ENCODE assay signal across 14 mouse cellular contexts in genomic region chr7:19752652-19753051, GRCm38 (mm10). TPM values are rescaled to one million over a fixed set of nuclear protein-coding genes. Genes with fewer than 3 reads are reported as not detected.
A peak's percentile ranks its signal among the peaks of the same experiment; 100 is the strongest.
DNase-seq lines count a peak whose midpoint lies in the region; ATAC-seq and TF ChIP-seq lines count a peak whose summit lies in the region.
"Had no signal": no experiment of that assay in that cellular context is flagged by ENCODE, and none has a peak within 500 bp of the region (broad histone marks: within the 10 kb centered on the region; RNA-seq: fewer than 3 reads in every experiment).

No protein-coding gene starts in this region.

- H3K36me3 ChIP-seq in heart, embryonic 15.5 days, result peaks cover under 1% of the 10 kb centered on the region; the same call in 1 of the 2 replicates
- no peaks in the 10 kb centered on the region for H3K36me3 ChIP-seq in midbrain, postnatal 0 days (ENCODE audit: insufficient read depth, low read length)
- no peaks in the 10 kb centered on the region for H3K36me3 ChIP-seq in midbrain, embryonic 13.5 days
- H3K36me3 ChIP-seq: hindbrain, embryonic 15.5 days had no signal

- no peak for TF ChIP-seq POLR2A in embryonic fibroblast, embryonic 13.5 days (IDR thresholded peaks at IDR 0.05; ENCODE audit: low read depth, low read length)

- no peaks in the 10 kb centered on the region for H3K27me3 ChIP-seq in heart, embryonic 15.5 days
- H3K27me3 ChIP-seq in midbrain, postnatal 0 days (ENCODE audit: insufficient read depth, low read length), result no peaks in the 10 kb centered on the region
- no peaks in the 10 kb centered on the region for H3K27me3 ChIP-seq in midbrain, embryonic 13.5 days
- H3K27me3 ChIP-seq: embryonic facial prominence, embryonic 15.5 days; hindbrain, embryonic 15.5 days had no signal

- H3K9ac ChIP-seq in heart, embryonic 15.5 days, result no peak overlapping the region
- H3K9ac ChIP-seq in midbrain, postnatal 0 days (replicated peaks; ENCODE audit: low read length, poor library complexity, severe bottlenecking), result no peak overlapping the region
- H3K9ac ChIP-seq in midbrain, embryonic 13.5 days (replicated peaks), result no peak overlapping the region
- H3K9ac ChIP-seq: embryonic facial prominence, embryonic 15.5 days; hindbrain, embryonic 15.5 days had no signal

- no peaks in the 10 kb centered on the region for H3K9me3 ChIP-seq in heart, embryonic 15.5 days (replicated peaks)
- H3K9me3 ChIP-seq in midbrain, postnatal 0 days (ENCODE audit: low read length), result no peaks in the 10 kb centered on the region
- H3K9me3 ChIP-seq in midbrain, embryonic 13.5 days, result no peaks in the 10 kb centered on the region
- H3K9me3 ChIP-seq: embryonic facial prominence, embryonic 15.5 days; hindbrain, embryonic 15.5 days had no signal

- 71% methylated on average over 8 of the region's 8 CpGs for WGBS in heart, embryonic 15.5 days
- 71% methylated on average over 8 of the region's 8 CpGs for WGBS in midbrain, postnatal 0 days
- 76% methylated on average over 8 of the region's 8 CpGs for WGBS in midbrain, embryonic 13.5 days

- peaks cover 57% of the 10 kb centered on the region for H3K4me1 ChIP-seq in heart, embryonic 15.5 days (replicated peaks)
- H3K4me1 ChIP-seq in midbrain, postnatal 0 days (ENCODE audit: insufficient read depth, low read length), result peaks cover 11% of the 10 kb centered on the region
- peaks cover 21% of the 10 kb centered on the region for H3K4me1 ChIP-seq in midbrain, embryonic 13.5 days (replicated peaks)
- no peaks in the 10 kb centered on the region; the same call in 1 of the 2 replicates for H3K4me1 ChIP-seq in embryonic fibroblast, embryonic 13.5 days (ENCODE audit: control insufficient read depth, insufficient read depth, low read length)

- no peak overlapping the region for H3K4me2 ChIP-seq in heart, embryonic 15.5 days
- no peak overlapping the region for H3K4me2 ChIP-seq in midbrain, postnatal 0 days (ENCODE audit: low read depth, low read length, poor library complexity, severe bottlenecking)
- no peak overlapping the region for H3K4me2 ChIP-seq in midbrain, embryonic 13.5 days (replicated peaks)
- H3K4me2 ChIP-seq: embryonic facial prominence, embryonic 15.5 days; hindbrain, embryonic 15.5 days had no signal

- ATAC-seq in heart, embryonic 15.5 days (replicated peaks; ENCODE audit: insufficient number of reproducible peaks, insufficient read depth, low FRiP score, low read depth), result no peak
- ATAC-seq in midbrain, postnatal 0 days (ENCODE audit: low FRiP score), result no peak
- no peak for ATAC-seq in midbrain, embryonic 13.5 days

- TF ChIP-seq CTCF in midbrain, postnatal 0 days (IDR thresholded peaks at IDR 0.05), result peak; percentile 56
- peak; percentile 29; the same call in 1 of the 2 replicates for TF ChIP-seq CTCF in embryonic fibroblast, embryonic 13.5 days (IDR thresholded peaks at IDR 0.05; ENCODE audit: borderline replicate concordance, insufficient read depth, low read length)

- H3K27ac ChIP-seq in heart, embryonic 15.5 days, result 0 out of 2 replicates have a peak overlapping the region, but pooled peaks have one; percentile 95
- H3K27ac ChIP-seq in midbrain, postnatal 0 days (ENCODE audit: low read depth, low read length), result no peak overlapping the region
- H3K27ac ChIP-seq in midbrain, embryonic 13.5 days, result no peak overlapping the region
- H3K27ac ChIP-seq in embryonic fibroblast, embryonic 13.5 days (ENCODE audit: insufficient read depth, low read length), result no peak overlapping the region
- H3K27ac ChIP-seq: embryonic facial prominence, embryonic 15.5 days; hindbrain, embryonic 15.5 days had no signal

- H3K4me3 ChIP-seq in heart, embryonic 15.5 days, result no peak overlapping the region
- H3K4me3 ChIP-seq in midbrain, postnatal 0 days (ENCODE audit: low read depth, low read length), result no peak overlapping the region
- H3K4me3 ChIP-seq in midbrain, embryonic 13.5 days (replicated peaks), result no peak overlapping the region
- no peak overlapping the region for H3K4me3 ChIP-seq in embryonic fibroblast, embryonic 13.5 days (ENCODE audit: insufficient read depth, low read length)
- H3K4me3 ChIP-seq: embryonic facial prominence, embryonic 15.5 days; hindbrain, embryonic 15.5 days; myocyte had no signal

- no peak for DNase-seq in heart, postnatal 4 days
- no peak for DNase-seq in midbrain, postnatal 0 days (ENCODE audit: low spot score)
- DNase-seq in spleen, adult 18-20 months, result no peak
- DNase-seq in adipocyte (ENCODE audit: low spot score), result no peak
- DNase-seq: cerebellum, adult 11-12 months; left cerebral cortex, postnatal 4 days; thymus, postnatal 14 days had no signal

RNA-seq across cellular contexts. Expression of gene Nectin2, which starts 2.4 kb away (rescaled TPM):
- 66.5 and 81.4 TPM in 2 replicates for polyA plus RNA-seq in heart, embryonic 15.5 days (2015; fragmentation: Nextera tagmentation; extraction: Ambion mirVana)
- 10 to 100 TPM; 41.7 to 45.4 TPM for total RNA-seq in heart, postnatal 4 days (2021)
- total RNA-seq in midbrain, postnatal 0 days (2014; rRNA removed), result 62.6 and 75.3 TPM in 2 replicates
- polyA plus RNA-seq in midbrain, postnatal 0 days (2015; fragmentation: Nextera tagmentation; extraction: Ambion mirVana), result 55.3 and 62.6 TPM in 2 replicates
- 40.6 and 48.0 TPM in 2 replicates for polyA plus RNA-seq in midbrain, embryonic 13.5 days (2015; fragmentation: Nextera tagmentation; extraction: Ambion mirVana)
- polyA plus RNA-seq in embryonic fibroblast, embryonic 13.5 days (2011; ENCODE audit: insufficient read length, low read depth, missing spikeins), result 39.7 and 45.3 TPM in 2 replicates

RNA-seq across cellular contexts. Expression of gene Bcam, which starts 18.2 kb away (rescaled TPM):
- polyA plus RNA-seq in heart, embryonic 15.5 days (2015; fragmentation: Nextera tagmentation; extraction: Ambion mirVana), result 358 and 380 TPM in 2 replicates
- total RNA-seq in heart, postnatal 4 days (2021), result 100 to 1,000 TPM; 263 to 285 TPM
- total RNA-seq in midbrain, postnatal 0 days (2014; rRNA removed), result 32.6 and 33.5 TPM in 2 replicates
- polyA plus RNA-seq in midbrain, postnatal 0 days (2015; fragmentation: Nextera tagmentation; extraction: Ambion mirVana), result 18.7 and 22.0 TPM in 2 replicates
- polyA plus RNA-seq in midbrain, embryonic 13.5 days (2015; fragmentation: Nextera tagmentation; extraction: Ambion mirVana), result 5.2 and 6.4 TPM in 2 replicates
- polyA plus RNA-seq in embryonic fibroblast, embryonic 13.5 days (2011; ENCODE audit: insufficient read length, low read depth, missing spikeins), result 2.1 and 2.5 TPM in 2 replicates
- total RNA-seq: megakaryocyte progenitor cell, adult 5-6 weeks had no signal

RNA-seq across cellular contexts. Expression of gene Tomm40, which starts 37.4 kb away (rescaled TPM):
- 142 and 164 TPM in 2 replicates for polyA plus RNA-seq in heart, embryonic 15.5 days (2015; fragmentation: Nextera tagmentation; extraction: Ambion mirVana)
- 100 to 1,000 TPM; 147 to 153 TPM for total RNA-seq in heart, postnatal 4 days (2021)
- 122 and 133 TPM in 2 replicates for total RNA-seq in midbrain, postnatal 0 days (2014; rRNA removed)
- polyA plus RNA-seq in midbrain, postnatal 0 days (2015; fragmentation: Nextera tagmentation; extraction: Ambion mirVana), result 160 and 161 TPM in 2 replicates
- polyA plus RNA-seq in midbrain, embryonic 13.5 days (2015; fragmentation: Nextera tagmentation; extraction: Ambion mirVana), result 105 and 125 TPM in 2 replicates
- 38.1 and 51.3 TPM in 2 replicates for polyA plus RNA-seq in embryonic fibroblast, embryonic 13.5 days (2011; ENCODE audit: insufficient read length, low read depth, missing spikeins)

RNA-seq across cellular contexts. Expression of gene Cblc, which starts 44.0 kb away (rescaled TPM):
- polyA plus RNA-seq in heart, embryonic 15.5 days (2015; fragmentation: Nextera tagmentation; extraction: Ambion mirVana), result 0.47 and 2.5 TPM in 2 replicates
- not detected for total RNA-seq in heart, postnatal 4 days (2021)
- 0.71 and 1.8 TPM in 2 replicates for total RNA-seq in midbrain, postnatal 0 days (2014; rRNA removed)
- 0.70 and 1.2 TPM in 2 replicates for polyA plus RNA-seq in midbrain, postnatal 0 days (2015; fragmentation: Nextera tagmentation; extraction: Ambion mirVana)
- 0.32 TPM in 1 of 2 replicates, not detected in the other for polyA plus RNA-seq in midbrain, embryonic 13.5 days (2015; fragmentation: Nextera tagmentation; extraction: Ambion mirVana)
- polyA plus RNA-seq in embryonic fibroblast, embryonic 13.5 days (2011; ENCODE audit: insufficient read length, low read depth, missing spikeins), result not detected in 2 replicates
- total RNA-seq: megakaryocyte progenitor cell, adult 5-6 weeks had no signal
- polyA plus RNA-seq: hindbrain, embryonic 15.5 days had no signal

RNA-seq across cellular contexts. Expression of gene Apoe, which starts 53.7 kb away (rescaled TPM):
- 596 and 739 TPM in 2 replicates for polyA plus RNA-seq in heart, embryonic 15.5 days (2015; fragmentation: Nextera tagmentation; extraction: Ambion mirVana)
- total RNA-seq in heart, postnatal 4 days (2021), result 100 to 1,000 TPM; 198 to 213 TPM
- 1,618 and 2,613 TPM in 2 replicates for total RNA-seq in midbrain, postnatal 0 days (2014; rRNA removed)
- polyA plus RNA-seq in midbrain, postnatal 0 days (2015; fragmentation: Nextera tagmentation; extraction: Ambion mirVana), result 2,139 and 2,488 TPM in 2 replicates
- polyA plus RNA-seq in midbrain, embryonic 13.5 days (2015; fragmentation: Nextera tagmentation; extraction: Ambion mirVana), result 173 and 194 TPM in 2 replicates
- 8.5 and 34.9 TPM in 2 replicates for polyA plus RNA-seq in embryonic fibroblast, embryonic 13.5 days (2011; ENCODE audit: insufficient read length, low read depth, missing spikeins)

Comparison
In these comparisons a context has a peak if more than half of its experiments do, and no peak if none do; other contexts are left out.
1. RNA of gene Bcam, which starts 18.2 kb away (polyA plus RNA-seq): 358 to 380 TPM in heart, embryonic 15.5 days; 18.7 to 22.0 TPM in midbrain, postnatal 0 days, 5.2 to 6.4 TPM in midbrain, embryonic 13.5 days and 2.1 to 2.5 TPM in embryonic fibroblast, embryonic 13.5 days; every median in the first group is over 10 times any median in the second.